2 mouse cellular contexts compared by ENCODE assay signal in the genomic region with DNA sequence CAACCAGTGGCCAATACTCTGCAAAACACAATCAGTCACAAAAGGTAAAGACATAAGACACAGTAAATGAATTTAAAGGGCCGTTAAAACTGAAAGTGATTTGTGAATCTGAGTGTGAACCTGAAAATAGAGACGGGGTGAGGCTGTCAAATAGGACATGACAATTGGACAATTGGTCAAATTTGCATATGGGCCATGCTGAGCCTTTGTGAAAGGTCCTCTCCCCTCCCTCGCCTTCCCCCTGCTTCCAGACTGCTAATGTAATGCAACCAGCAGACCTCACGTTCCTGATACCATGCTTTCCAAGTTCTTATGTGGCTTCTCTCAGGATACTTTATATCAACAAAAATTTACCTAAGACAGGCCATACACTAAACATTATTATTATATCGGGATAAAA.
TF ChIP-seq lines count a peak whose summit lies in the region.

No protein-coding gene starts in this region.

TF ChIP-seq in CH12.LX, 34 proteins besides CTCF, POLR2A, EP300 and RAD21:
- TF ChIP-seq CHD2 (IDR thresholded peaks at IDR 0.05; ENCODE audit: low read length) (no peak), E2F4 (IDR thresholded peaks at IDR 0.05; ENCODE audit: insufficient replicate concordance, low read depth, low read length) (no peak), GABPA (IDR thresholded peaks at IDR 0.05; ENCODE audit: insufficient replicate concordance, low read depth, low read length) (no peak), SMC3 (IDR thresholded peaks at IDR 0.05; ENCODE audit: low read depth, low read length) (no peak), IRF4 (IDR thresholded peaks at IDR 0.05; ENCODE audit: low read depth, low read length) (no peak), SIN3A (IDR thresholded peaks at IDR 0.05; ENCODE audit: low read length) (peak; percentile 37; the same call in 1 of the 2 replicates), BHLHE40 (IDR thresholded peaks at IDR 0.05; ENCODE audit: low read depth, low read length) (peak; percentile 78), MYC (IDR thresholded peaks at IDR 0.05; ENCODE audit: low read depth, low read length) (no peak), JUN (IDR thresholded peaks at IDR 0.05; ENCODE audit: insufficient read depth, low read depth, low read length) (no peak), NELFE (IDR thresholded peaks at IDR 0.05; ENCODE audit: low read depth, low read length) (no peak), ETS1 (conservative IDR thresholded peaks at IDR 0.05; ENCODE audit: low read depth, low read length) (peak; percentile 66), MAFK (IDR thresholded peaks at IDR 0.05; ENCODE audit: insufficient replicate concordance, low read length) (no peak), USF2 (conservative IDR thresholded peaks at IDR 0.05; ENCODE audit: low read depth, low read length) (no peak), ZC3H11A (IDR thresholded peaks at IDR 0.05; ENCODE audit: low read depth, low read length) (no peak), MAZ (IDR thresholded peaks at IDR 0.05; ENCODE audit: low read depth, low read length) (no peak), MEF2A (IDR thresholded peaks at IDR 0.05; ENCODE audit: borderline replicate concordance, low read depth, low read length) (no peak; the same call in 1 of the 2 replicates), MAX (IDR thresholded peaks at IDR 0.05; ENCODE audit: low read length) (peak; percentile 66), CHD1 (IDR thresholded peaks at IDR 0.05; ENCODE audit: low read depth, low read length) (no peak; the same call in 1 of the 2 replicates), ELF1 (IDR thresholded peaks at IDR 0.05; ENCODE audit: low read depth, low read length) (no peak), JUND (conservative IDR thresholded peaks at IDR 0.05; ENCODE audit: low read depth, low read length) (no peak), NRF1 (IDR thresholded peaks at IDR 0.05; ENCODE audit: low read depth, low read length) (no peak), UBTF (IDR thresholded peaks at IDR 0.05; ENCODE audit: low read depth, low read length) (no peak), ZKSCAN1 (IDR thresholded peaks at IDR 0.05; ENCODE audit: borderline replicate concordance, low read depth, low read length) (no peak), TBP (conservative IDR thresholded peaks at IDR 0.05; ENCODE audit: low read depth, low read length) (no peak; the same call in 1 of the 2 replicates), TCF12 (IDR thresholded peaks at IDR 0.05; ENCODE audit: low read depth, low read length) (0 out of 2 replicates have a peak, but pooled peaks have one; percentile 31), PAX5 (IDR thresholded peaks at IDR 0.05; ENCODE audit: low read length) (no peak)

TF ChIP-seq in ES-E14, 5 proteins besides CTCF, POLR2A, EP300 and RAD21:
- TF ChIP-seq ZC3H11A (IDR thresholded peaks at IDR 0.05; ENCODE audit: borderline replicate concordance, low read depth, low read length) (no peak), HCFC1 (IDR thresholded peaks at IDR 0.05; ENCODE audit: borderline replicate concordance, insufficient read depth, low read length) (no peak), ZNF384 (IDR thresholded peaks at IDR 0.05; ENCODE audit: low read depth, low read length) (no peak), MAFK (IDR thresholded peaks at IDR 0.05; ENCODE audit: insufficient read depth, low read depth, low read length) (no peak), CHD2 (IDR thresholded peaks at IDR 0.05; ENCODE audit: low read depth, low read length) (no peak)
